Mouse (Mus musculus) thymus, postnatal 4 days (tissue): ENCODE results near the gene Mlxip.

Experiments
- DNase-seq: peaks from one replicate; pipeline ENCODE4 v3.0.0; 2021

The Mlxip gene

GRCm38 (mm10) chr5:123436071-123436779, 41.6 kb downstream of the Mlxip start:
- DNase-seq = no peak

DNA sequence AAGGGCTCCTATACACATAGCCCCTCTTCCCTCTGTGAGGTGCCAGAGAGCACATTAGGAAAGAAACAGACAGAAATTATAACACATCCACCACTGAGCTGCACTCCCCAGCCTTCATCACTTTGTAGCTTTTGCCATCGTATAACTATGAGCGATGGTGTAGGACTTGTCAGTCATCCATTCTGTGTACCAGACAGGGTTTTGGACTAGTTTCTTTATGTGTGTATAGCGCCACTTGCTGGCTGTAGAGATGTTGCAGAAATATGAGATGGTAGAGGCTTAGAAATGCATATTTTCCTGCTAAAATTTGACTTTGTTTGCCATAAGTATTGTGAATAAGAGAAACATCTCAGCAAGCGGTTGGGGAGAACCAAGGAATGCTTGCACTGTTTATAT, 42.2 kb downstream of the Mlxip start:
- DNase-seq = peak; percentile 72

- no peak for DNase-seq
Measured at GRCm38 (mm10) chr5:123438381-123438780, 43.8 kb downstream of the Mlxip start.

DNA sequence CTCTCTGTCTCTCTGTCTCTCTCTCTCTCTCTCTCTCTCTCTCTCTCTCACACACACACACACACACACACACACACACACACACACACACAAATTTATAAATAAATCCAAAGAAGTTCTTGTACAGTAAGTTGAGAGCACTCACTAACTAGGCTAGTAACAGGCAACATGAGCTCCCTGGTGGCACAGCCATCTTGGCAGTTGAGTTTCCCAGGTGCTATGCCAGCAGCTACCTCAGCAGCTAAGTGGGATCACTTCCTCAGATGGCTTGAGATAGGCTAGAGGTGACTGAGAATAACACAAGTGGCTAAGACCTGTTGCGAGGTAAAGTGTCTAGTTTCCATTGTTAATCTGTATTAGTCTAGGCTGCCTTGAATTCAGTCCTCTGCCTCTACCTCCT, 44.7 kb downstream of the Mlxip start:
- no peak for DNase-seq

DNA sequence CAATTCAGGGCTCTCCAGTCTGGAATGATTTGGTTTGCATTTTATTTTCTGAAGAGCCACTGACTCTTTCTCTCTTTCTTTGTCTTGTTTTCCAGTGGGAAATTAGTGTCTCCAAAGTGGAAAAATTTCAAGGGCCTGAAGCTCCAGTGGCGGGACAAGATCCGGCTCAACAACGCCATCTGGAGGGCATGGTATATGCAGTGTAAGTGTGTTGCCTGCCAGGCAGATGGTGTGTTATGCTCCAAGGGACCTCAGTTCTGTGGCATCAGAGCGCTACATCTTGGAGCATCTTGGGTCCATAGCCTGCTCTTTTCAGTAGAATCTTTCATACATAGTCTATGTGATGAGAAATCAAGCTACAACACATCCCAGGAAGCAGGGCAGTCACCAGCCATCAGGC, 45.3 kb downstream of the Mlxip start:
- DNase-seq = peak; percentile 48

DNA sequence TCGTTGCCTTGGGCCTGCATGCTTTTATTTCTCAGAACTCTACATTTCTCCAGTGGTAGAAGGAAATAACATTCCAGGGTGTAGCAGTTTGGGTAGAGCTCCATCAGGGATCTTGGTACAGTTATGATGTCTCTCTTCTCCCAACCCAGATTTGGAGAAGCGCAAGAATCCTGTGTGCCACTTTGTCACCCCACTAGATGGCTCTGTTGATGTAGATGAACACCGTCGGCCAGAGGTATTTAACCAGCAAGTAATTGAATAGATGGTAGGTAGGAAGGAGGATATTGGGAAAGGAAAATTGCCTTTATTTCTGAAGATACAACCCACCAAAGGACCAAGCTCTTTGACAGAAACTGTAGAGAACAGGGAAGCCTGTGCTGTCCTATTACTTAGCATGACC, 46.1 kb downstream of the Mlxip start:
- no peak for DNase-seq

DNA sequence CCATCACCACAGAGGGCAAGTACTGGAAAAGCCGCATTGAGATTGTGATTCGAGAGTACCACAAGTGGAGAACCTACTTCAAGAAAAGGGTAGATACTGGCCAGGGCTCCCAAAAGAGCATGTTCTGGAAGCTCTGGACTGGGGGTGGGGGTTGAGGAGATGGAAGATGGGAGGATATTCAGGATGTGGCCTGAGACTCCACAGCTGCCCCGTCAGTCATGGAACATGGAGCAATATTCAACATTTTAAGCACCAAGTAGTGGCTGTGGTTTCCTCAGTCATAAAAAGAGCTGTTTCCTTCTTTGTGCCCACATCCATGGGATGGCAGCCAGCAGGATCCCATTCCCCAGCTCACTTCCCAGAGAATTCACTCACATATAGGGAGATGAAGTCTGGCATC, 47.7 kb downstream of the Mlxip start:
- no peak for DNase-seq

- peak; percentile 76 for DNase-seq
Measured at GRCm38 (mm10) chr5:123444069-123444468, 49.5 kb downstream of the Mlxip start.

GRCm38 (mm10) chr5:123444849-123445334, 50.3 kb downstream of the Mlxip start:
- no peak for DNase-seq

GRCm38 (mm10) chr5:123451886-123452285, 57.3 kb downstream of the Mlxip start:
- DNase-seq = peak; percentile 53

GRCm38 (mm10) chr5:123461420-123461819, 66.8 kb downstream of the Mlxip start:
- peak; percentile 40 for DNase-seq

DNA sequence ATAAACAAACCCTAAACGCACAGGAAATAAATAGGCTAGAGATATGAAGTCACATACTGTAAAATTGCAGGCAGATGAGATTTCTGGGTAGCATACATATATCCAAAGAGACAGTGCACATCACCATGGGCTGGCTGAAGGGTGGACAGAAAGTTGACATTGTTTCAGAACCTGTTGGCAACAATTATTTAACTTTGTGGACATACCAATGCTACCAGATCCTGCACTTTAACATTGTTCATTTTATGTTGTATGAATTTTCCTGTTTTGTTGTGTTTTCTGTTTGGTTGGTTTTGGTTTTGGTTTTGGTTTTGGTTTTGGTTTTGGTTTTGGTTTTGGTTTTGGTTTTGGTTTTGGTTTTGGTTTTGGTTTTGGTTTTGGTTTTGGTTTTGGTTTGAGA, 70.0 kb downstream of the Mlxip start:
- no peak for DNase-seq

DNA sequence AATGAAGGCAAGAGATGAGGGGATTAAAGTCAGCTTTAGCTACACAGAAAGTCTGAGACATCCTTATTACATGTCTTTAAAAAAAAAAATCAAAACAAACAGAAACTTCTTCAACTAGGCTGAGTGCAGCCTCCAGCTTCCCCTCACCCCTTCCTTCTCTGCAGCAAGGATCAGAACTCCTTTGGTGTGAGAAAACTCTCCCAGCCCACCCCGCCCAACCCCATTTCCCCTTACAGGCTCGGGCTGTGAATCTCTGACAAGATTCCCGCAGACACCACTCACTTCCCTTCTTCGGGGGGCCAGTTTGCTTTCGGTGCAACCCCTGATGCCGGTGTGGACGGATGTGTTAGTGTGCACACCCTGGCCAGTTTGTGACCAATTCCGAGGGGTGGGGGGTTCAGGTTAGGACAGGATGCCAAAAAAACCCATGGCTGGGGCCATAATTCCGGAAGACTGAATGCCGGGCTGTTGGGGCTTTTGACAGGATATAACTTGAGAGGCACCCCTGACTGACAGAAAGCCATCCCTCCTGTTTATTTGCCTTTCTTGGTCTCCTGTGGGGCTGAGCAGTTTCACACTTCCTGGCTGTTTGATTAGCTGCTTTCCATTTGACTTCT, 76.3 kb downstream of the Mlxip start:
- no peak for DNase-seq

GRCm38 (mm10) chr5:123473817-123474216, 79.2 kb downstream of the Mlxip start:
- DNase-seq = no peak

DNA sequence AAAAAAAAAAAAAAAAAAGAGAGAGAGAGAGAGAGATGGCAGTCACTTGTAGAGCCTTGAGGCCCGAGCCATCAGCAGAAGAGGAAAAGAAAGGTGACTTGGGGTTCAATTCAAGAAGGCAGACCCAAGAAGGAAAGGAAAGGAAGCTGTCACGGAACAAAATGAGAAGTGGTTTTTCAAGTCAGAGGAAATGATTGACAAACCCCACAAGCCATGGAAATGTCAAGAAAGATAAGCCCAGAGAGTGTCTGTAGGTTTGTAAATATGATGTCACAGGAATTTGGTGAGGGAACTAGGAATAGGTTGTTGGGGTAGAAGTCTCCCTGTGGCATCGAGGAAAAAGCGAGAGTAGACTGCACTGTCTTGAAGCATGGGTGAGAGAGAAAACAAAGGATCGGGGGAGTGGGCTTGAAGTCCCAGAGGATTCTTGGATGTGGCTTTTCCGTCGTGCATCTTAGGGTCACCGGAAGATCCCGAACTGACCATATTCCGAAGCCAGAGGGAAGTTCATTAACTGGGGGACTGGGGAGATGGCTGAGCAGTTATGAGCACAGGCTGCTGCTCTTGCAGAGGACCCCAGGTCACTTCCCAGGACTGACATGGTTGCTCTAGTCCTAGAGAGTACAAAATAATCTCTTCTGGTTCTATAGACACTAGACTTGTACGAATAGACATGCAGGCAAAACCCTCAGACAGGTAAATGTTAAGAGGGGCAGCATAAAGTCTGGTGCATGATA, 93.2 kb downstream of the Mlxip start:
- DNase-seq = no peak

GRCm38 (mm10) chr5:123489112-123489785, 94.7 kb downstream of the Mlxip start, which contains the start of the genes Lrrc43 and Il31:
TSS of gene Lrrc43 (plus strand) at chr5:123489305.
TSS of gene Il31 (minus strand) at chr5:123489489.
- peak; percentile 41 for DNase-seq

- no peak for DNase-seq
Measured at GRCm38 (mm10) chr5:123489935-123490334, 95.3 kb downstream of the Mlxip start.

GRCm38 (mm10) chr5:123499717-123500116, 105.1 kb downstream of the Mlxip start:
- DNase-seq = peak; percentile 64

DNA sequence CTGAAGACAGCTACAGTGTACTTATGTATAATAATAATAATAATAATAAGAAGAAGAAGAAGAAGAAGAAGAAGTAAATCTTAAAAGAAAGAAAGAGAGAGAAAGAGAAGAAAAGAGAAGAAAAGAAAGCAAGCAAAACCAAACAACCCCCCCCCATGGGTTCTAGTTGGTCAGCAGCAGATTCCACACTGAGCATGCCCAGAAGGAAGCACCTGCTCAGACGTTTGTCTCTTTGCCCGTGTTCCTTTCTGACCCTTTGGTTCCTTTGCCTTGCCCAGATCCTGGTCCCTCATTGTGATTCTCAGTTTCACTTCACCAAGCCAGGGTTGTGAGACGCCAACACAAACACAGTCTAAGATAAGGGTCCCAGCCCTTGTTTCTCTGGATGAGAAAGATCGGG, 107.4 kb downstream of the Mlxip start:
- no peak for DNase-seq
